Mouse (Mus musculus) cerebellum, adult 2 months (tissue): ENCODE data around the gene Cabp7.

Experiments used
- CTCF ChIP-seq: fragments of 200-500 bp; IDR thresholded peaks from 2 replicates; pipeline ENCODE4 v1.5.1; 2011; ENCODE audit warnings: low read depth, mild to moderate bottlenecking, control low read depth, low read length, moderate library complexity, borderline replicate concordance; ENCODE audit not compliant: insufficient read depth
- POLR2A ChIP-seq: fragments of 200-500 bp; IDR thresholded peaks from 2 replicates; pipeline ENCODE4 v1.6.1; 2011; ENCODE audit warnings: low read length, control low read depth, borderline replicate concordance; ENCODE audit not compliant: insufficient read depth

DNA sequence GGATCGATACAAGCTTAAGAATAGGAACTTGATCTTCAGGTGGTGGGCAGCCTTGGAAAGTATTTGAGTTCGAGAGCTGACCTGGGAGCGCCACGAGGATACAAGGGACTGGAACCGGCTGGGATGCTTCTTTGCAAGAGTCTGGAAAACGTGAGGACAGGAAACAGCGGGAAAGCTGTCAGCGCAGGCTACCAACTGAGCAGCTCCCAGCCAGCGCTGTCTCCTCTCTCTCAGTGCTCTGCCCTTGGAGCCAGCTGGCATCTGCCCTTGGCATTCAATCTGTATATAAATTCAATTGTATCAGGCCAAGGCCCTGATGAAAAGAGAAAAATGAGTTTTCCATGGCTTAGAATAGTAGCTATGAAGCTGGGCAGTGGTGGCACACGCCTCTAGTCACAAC lies 55.4 kb downstream of the Cabp7 start:
- TF ChIP-seq CTCF (no peak), POLR2A (no peak)
